Mouse (Mus musculus) gastrocnemius, postnatal 25 days (tissue): Measurements from ENCODE around the gene Golga2. TPM values are rescaled to one million over a fixed set of nuclear protein-coding genes. Genes with fewer than 3 reads are reported as not detected.
"Not testable (repeated sequence)": the region's sequence is repeated elsewhere in the genome, so short reads cannot be mapped to it uniquely, and the experiment has no call there.

ENCODE experiments used
- DNase-seq: peaks from one replicate; pipeline ENCODE4 v3.0.0; 2022
- total RNA-seq, 2 experiments: library from RNA; stranded (reverse); gene quantifications; 1 replicate in 1 of 2; 2 replicates in 1 of 2; pipeline ENCODE4 v1.2.3; 2021

The Golga2 gene
- total RNA-seq, 2 experiments from 2014 or later = 53.5 to 57.4 TPM

DNA sequence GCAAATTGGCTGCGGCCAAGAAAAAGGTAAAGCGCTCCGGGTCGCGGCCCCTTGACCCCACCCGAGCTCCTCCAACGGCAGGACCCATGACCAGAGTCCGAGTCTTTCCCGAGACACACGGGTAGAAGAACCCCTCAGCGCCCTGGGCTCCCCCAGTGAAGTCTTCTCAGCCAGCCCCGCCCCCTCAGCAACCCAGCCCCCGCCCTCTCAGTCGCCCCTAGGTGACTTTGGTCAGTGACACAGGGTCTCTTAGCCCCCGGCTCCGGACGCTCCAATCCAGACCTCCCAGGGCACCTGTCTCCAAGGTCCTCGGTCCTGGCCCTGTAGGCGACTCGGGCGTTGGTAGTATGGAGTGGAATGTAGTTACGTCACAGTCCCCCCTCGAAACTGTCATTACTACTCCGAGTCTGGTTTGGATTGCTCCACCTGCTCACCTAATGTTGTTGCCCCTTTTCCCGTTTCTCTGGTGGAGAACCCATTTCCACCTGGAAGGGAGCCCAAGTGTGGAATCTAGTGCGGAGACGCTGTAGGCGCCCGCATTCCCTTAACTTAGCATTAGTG is 1.3 kb downstream of the Golga2 start:
- no peak for DNase-seq

DNA sequence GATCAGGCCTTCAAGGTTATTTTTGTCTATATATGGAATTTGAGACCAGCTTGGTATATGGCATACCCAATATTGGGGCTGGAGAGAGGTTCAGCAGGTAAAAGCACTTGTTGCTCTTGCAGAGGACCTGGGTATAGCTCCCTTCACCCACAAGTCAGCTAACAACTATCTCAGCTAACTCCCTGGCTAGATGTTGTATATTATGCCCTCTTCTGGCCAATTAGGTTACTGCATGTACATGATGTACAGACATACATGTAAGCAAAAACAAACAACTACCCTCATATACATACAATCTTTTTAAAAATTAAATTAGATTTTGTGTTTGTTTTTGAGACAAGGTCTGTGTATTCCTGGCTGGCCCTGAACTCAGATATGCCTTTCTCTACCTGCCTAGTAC is 2.4 kb downstream of the Golga2 start:
- no peak for DNase-seq

DNA sequence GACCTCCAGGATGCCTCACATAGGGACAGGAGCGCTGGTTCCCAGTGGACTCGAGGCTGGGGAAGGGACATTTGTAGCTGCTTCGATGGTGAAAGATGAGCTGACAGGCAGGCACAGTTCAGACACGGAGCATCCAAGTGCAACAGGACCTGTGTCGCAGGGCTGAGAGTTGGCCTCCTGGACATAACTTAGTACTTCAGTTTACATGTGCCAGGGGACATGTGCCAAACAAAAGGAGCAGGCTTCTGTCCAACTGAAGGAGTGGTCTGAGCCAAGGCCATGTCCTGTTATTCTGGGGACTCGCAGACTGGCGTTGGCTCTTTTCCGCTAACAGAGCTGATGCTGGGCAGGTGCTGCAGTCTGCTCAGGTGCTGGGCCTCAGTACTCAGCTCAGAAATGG is 7.2 kb downstream of the Golga2 start:
- DNase-seq = peak; percentile 82

DNA sequence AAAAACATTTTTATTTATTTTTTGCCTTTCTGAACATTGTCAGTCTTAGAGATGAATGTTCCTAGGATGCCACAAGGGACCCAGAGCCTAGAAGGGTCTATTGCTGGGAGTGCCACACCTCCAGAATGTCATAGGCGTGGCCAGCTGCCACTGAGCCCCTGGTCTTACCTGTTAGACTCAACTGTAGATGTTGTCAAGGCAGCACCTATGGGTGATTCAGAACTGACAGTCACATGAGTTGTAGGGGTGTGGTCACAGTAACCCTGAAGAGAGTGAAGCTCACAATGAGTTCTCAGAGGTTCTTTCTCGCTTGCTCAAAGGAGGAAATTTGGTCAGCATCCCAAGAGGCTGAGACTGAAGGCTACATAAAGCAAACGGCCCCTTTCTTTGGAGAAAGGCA is 8.1 kb downstream of the Golga2 start:
- DNase-seq = no peak

DNA sequence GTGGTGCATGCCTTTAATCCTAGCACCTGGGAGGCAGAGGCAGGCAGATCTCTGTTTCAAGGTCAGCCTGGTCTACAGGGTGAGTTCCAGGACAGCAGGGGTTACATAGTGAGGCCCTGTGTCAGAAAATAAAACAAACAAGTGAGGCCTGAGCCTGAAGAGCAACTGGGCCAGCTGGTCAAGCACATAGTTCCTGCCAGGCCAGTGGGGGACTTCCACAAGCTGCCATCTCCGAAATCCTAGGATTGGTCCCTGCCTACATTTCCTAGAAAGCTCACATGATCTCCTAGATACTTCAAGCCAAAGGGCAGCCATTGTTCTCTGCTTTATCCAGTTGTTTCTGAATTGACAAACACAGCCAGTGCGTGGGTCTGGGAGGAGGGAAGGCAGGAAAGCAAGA is 8.7 kb downstream of the Golga2 start:
- not testable (repeated sequence) for DNase-seq

DNA sequence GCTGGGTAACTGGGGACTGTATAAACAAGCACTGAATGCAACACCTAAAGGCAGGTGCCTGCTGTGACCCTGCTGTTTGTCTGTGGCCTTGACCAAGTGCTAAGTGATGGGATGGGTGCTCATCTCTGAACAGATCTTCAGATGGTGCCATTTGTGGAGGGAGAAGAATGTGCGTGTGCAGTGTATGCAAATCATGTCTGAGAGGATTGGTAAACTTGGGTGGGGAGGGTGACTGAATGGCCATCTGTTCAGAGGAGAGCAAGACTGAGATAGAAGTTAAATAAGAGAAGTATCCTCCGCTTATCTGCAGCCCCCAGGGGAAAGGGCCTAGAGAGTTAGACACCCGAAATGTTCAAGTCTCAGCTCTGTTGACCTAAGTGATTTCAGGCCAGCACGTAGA is 12.3 kb downstream of the Golga2 start:
- DNase-seq = no peak

DNA sequence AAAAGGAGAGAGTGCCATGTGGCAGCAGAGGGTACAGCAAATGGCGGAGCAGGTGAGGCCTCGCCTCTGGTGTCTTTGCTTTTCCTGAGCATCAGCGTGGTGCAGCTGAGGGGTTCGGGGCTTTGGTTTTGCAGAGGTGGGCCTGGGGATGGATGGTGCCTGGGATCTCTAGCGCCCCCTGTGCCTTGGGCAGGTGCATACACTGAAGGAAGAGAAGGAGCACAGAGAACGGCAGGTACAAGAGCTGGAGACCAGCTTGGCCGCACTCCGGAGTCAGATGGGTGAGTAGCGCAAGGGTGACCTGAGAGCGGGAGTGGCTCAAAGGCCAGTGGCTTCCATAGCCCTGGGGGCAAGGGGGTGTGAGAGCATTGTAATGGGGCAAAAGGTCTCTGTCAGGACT is 15.8 kb downstream of the Golga2 start:
- no peak for DNase-seq

DNA sequence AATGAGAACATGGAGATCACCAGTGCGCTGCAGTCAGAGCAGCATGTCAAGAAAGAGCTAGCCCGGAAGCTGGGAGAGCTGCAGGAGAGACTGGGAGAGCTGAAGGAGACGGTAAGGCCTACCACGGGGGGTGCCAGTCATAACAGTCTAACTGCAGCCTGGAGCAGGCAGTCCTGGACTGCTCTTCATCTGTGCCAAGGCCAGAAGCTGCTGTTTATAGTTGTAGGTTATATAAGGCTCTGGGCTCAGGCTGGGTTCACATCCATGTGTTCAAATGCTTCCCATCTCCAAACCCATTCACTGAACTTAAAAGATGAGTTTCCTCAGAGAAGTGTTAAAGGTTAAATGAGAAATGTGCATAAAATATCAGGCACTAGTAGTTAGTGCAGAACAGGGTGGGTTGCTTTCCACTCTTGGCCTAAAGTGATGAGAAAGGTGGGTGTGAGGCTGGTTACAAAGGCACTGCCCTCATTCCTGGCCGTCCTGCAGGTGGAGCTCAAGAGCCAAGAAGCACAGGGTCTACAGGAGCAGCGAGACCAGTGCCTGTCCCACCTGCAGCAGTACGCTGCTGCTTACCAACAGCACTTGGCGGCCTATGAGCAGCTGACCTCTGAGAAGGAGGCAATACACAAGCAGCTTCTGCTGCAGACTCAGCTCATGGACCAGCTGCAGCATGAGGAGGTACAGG is 17.1 kb downstream of the Golga2 start:
- no peak for DNase-seq

DNA sequence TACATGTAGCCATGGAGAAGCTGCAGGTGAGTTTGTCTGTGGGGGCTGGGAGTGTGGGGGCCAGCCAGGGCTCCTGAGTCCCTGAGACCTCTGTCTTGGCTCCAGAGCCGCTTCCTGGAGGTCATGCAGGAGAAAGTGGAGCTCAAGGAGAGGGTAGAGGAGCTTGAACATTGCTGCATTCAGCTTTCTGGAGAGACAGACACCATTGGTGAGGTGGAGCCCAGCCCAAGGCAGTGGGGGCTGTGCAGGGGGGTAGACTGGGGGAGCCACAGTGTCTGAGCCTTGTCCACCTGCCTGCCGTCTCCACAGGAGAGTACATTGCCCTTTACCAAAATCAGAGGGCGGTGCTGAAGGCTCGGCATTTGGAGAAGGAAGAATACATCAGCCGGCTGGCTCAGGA is 18.5 kb downstream of the Golga2 start:
- DNase-seq = no peak

DNA sequence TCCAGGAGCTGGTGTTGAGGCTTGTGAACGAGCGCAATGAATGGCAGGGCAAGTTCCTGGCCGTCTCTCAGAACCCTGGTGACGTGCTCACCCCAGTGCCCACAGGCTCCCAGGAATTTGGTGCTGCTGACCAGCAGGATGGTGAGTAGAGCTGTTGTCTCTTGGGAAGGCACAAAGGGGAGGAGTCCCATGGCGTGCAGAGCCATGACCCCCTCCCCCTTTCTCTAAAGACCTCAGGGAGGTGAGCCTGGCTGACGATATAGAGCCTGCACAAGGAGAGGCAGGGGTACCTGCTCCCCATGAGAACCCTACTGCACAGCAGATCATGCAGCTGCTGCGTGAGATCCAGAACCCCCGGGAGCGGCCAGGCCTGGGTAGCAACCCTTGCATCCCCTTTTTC is 19.0 kb downstream of the Golga2 start:
- no peak for DNase-seq

DNA sequence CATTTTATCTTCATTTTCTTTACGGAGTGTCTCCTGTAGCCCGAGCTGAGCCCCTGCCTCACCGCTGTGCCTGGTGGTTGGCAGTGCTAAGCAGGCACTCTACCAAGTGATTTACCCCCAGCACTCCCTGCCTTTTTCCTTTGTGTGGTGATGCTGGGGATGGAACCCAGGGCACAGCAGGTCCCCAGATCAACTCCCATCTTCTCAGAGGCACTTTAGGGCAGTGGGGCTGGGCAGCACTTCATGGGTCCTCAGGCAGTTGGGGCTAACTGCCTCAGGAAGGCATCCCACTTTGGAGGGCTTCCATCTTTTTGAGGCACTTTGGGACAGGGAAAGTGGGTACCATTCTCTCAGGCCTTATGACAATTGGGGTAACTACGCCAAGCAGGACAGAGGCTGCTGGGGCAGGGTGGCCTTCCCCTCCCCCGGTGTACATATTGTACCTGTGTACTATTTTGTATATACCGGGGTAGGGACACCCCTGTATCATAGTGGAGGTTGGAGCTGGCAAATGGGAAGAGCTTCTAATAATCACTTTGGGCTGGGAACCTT is 20.1 kb downstream of the Golga2 start:
- no peak for DNase-seq

DNA sequence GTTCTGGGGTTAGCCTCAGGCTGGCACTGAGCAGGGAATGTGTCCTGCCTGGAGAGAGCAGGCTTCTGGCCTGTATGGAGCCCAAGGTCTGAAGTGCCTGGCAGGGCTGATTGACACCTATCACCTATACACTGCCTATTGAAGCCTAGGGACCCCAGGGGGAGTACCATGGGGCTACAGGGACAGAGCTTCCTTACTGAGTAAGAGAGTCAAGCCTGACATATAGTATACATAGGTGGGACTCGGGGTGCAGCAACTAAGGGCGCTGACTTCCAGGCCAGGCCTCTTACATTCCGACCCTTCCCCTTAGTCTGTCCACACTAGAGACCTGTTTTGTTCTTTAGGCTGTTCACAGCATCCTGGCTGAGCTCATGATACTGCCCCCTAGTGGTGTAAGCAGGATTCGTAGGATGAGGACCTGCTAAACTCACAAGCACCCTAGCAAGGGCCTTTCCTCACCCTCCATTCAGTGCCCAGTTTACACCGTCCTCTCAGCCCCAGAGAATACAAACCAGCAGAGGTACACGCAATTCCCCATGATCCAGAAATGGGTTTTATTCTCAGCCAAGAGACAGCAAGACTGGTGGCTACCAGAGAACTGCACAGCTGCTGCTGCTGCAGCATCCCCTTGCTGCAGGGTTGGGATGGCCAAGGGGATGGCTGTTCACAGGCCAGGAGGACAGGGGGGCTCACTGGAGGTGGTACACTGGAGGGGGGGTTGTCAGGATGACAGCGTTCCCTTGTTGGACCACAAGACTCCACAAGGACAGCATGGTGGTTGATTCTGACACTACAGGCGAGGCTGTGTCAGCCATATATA is 21.0 kb downstream of the Golga2 start:
- DNase-seq = no peak

DNA sequence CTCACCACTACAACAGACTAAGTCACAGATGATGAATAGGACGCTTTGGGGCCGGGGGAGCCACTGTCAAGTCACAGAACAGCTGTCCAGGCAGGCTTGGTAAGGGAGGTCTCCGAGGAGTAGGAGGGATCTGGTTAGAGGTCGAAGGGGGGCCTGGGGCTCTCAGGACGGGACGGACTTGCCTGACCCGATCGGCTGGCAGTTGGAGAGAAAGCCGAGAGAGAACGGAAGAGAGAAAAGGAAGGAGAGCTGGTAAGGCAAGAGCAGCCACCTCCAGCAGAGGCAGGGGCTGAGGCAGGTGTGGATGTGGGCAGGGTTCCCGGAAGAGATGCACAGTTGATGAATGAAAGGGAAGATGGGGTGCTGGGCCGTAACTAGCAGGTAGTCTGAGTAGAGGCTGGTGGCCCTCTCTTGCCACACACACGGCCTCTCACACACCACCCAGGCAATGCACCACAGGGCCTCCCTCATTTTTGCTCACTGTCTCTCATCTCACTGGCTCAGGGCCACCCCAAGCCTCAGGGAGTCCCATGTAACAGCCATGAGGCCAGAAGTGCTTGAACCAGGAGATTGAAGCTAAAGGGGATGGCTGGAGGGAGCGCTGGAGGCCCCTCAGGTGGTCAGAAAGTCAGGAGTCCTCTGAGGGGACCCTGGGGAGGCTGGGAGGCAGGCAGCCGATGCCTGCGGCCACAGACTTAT is 21.8 kb downstream of the Golga2 start:
- peak; percentile 5 for DNase-seq

DNA sequence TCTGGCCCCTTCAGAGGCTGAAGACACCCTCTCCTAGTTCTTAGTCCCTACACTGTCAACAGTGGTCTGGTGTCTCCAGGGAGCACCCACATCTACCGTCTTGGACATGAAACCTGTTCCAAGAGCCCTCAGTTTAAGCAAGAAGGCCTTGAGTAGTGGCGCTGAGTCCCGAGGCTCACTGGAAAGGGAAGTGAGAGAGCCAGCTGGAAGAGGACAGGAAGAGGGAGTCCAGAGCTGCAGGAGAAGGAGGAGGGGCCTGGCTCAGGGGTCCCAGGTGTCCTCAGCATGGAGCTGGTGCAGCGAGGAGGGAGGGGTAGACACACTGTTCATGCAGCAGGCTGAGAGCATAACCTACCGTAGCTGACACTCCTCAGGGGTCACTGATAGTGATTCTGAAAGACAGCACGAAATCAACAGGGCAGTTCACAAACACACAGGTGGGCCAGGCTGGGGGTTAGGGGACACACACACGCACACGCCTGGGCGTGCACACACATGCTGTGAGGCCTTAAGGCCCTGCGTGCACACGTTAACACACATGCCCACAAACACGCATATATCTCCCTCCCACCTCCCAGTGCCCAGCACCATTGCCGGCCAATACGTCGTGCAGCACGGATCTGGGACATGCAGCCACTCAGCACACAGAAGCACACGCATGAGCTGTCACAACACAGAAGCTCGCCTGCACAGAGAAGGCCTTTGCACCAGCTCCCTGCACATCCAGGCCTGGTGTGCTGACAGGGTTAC is 23.1 kb downstream of the Golga2 start:
- peak; percentile 5 for DNase-seq

DNA sequence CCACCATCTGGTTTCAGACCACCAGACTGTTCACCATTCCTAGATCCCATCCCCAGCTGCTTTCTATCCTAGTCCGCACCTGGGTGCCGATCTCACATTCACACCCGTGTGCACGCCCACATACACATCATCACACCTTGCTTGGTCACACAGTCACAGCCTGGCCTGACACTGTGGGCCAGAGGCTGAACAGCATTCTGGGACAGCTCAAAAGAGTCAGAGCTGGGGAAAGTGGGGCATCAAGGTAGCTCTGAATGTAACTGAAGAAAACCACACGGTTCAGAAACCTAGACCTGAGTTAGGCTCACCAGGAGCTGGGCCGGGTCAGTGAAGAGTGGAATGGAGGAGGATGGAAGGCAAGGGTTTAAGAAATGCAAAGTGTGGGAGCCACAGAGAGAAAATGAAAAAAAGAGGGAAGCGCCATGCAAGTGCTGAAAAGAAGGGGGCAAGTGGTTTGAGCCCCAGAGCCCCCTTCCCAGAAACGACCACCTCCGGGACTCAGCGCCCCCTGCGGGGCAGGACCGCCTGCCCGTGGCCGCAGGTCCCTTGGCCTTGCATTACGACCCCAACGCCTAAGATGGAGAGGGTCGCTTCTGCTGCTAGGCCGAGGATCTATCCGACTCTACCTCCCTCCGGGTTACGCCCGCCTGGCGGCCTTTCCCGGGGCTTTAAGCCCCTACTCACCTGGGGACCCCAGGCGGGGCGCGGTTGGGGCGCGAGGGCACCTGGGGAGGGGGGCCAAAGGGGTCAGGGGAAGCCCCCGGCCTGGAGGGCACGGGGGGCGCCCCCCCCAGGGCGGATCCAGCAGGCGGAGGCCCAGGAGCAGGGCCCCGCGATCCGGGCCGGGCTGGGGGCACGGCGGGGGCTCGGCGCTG is 24.5 kb downstream of the Golga2 start:
- peak; percentile 4 for DNase-seq

DNA sequence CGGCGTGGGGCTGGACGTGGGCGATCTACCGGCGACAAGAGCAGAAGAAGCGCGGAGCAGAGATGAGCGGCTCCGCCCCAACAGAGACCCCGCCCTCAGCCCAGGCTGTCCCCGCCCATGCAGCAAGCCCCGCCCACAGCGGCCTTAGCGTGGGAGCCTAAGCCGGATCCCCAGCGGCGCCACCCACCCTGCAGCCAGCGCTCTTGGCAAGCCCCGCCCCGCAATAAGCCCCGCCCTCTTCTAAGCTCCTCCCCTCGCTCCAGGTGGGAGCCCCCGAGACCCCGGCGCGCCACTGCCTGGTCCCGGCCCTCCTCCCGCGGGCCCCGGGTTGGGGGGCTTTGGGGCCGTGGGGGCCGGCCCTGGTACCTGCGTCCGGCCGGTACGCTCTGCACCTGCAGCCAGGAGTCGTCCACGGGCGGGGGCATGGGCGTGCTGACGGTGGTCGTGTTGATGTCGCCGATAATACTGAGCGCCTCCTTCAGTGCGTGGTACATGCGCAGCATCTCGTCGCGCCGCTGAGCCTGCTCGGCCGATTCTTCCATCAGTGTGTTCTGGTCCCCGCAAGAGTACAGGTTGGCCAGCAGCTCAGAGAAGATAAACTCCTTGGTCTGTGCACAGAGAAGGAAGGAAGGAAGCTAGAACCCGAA is 25.3 kb downstream of the Golga2 start:
- DNase-seq = peak; percentile 81

DNA sequence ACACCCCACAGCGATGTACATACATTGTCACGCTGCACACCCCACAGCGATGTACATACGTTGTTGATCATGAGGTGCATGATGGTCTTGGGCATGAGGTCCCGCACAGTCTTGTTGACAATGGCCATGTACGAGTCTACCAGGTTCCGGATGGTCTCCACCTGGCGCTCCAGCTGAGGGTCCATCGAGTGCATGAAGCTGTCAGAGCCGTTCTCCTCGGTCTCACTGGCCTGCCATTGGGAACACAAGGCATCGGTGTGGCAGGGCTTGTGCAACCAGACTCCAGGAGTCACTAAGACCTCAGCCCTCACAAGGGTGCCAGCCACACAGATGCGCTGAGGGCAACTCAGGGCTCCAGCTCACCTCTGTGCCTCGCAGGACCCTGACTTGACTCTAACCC is 27.6 kb downstream of the Golga2 start:
- DNase-seq = no peak

DNA sequence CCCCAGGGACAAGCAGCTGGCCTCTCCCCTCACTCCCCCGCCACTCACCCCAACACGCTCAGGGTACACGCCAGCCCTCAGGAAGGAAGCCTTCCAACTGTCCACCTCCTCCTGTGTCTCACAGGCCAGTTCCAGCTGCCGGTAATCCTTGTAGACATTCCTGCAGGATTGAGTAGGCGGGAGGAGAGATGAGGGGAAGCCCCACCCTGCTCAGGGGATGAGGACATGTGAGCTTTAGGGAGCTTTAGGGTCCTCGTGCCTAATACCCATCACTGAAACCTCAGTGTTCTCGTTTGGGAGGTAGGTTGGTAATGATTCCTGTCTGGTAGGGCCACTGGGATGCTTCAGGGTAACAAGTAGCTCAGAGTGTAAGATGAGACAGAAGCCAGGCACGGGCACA is 28.6 kb downstream of the Golga2 start:
- DNase-seq = peak; percentile 67

DNA sequence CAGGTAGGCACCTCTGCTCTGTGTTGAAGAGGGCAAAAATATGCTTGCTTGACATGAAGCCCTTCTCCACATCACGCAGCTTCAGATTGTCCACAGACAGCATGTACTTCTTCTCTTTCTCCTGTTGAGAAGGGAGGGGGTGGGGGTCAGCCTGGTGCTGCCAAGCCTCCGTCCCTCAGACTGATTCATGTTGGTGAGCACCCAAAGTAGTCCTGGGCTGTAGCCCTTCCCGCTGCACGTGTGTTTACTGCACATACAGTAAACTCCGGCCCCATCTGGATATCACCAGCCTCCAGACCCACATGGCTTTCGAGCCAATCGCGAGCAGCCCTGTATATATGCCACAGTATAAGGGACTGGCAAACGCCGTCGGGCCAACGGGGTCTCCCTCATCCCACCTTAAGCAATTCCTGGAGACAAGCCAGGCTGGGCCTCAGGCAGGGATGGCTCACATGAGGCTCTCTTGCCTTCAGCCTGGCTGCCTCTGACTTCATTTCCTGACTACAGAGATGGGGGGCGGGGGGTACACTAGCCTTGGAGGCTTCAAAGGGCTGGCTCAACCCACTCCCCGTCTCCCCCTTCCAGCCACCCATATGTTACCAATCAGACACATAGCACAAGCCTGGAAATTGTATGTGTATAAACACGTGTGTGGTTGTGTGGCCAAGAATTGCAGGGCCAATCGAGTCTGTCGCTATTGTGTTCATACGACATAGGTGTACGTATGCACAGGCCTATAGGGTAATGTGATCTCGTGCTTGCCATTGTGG is 29.9 kb downstream of the Golga2 start:
- peak; percentile 34 for DNase-seq
